Mouse (Mus musculus): ENCODE results near the gene Galnt2. TPM values are rescaled to one million over a fixed set of nuclear protein-coding genes. Genes with fewer than 3 reads are reported as not detected.

Gene Galnt2
- polyA plus RNA-seq, 1 experiment from 2014 or later = 42.8 TPM

- Histone ChIP-seq H3K27me3 (replicated peaks) (peaks cover 65% of the 10 kb centered on the region), H3K4me1 (peaks cover 12% of the 10 kb centered on the region; the same call in 1 of the 2 replicates), H3K9me3 (no peaks in the 10 kb centered on the region), H3K27ac (replicated peaks) (no peak overlapping the region), H3K4me2 (no peak overlapping the region), H3K4me3 (no peak overlapping the region), H3K36me3 (no peaks in the 10 kb centered on the region), H3K9ac (no peak overlapping the region)
- 76% methylated on average over 7 of the region's 7 CpGs for WGBS
- ATAC-seq (ENCODE audit: extremely low read depth, insufficient number of reproducible peaks, low FRiP score, low TSS enrichment) = no peak
These were observed 33.0 kb upstream of the Galnt2 start for GRCm38 (mm10) chr8:124198230-124198629.

- Histone ChIP-seq H3K36me3 (no peaks in the 10 kb centered on the region), H3K9me3 (no peaks in the 10 kb centered on the region), H3K27me3 (replicated peaks) (peaks cover 53% of the 10 kb centered on the region), H3K4me1 (peaks cover 12% of the 10 kb centered on the region; the same call in 1 of the 2 replicates), H3K4me2 (no peak overlapping the region), H3K27ac (replicated peaks) (no peak overlapping the region), H3K9ac (no peak overlapping the region), H3K4me3 (no peak overlapping the region)
- no peak for ATAC-seq (ENCODE audit: extremely low read depth, insufficient number of reproducible peaks, low FRiP score, low TSS enrichment)
- 61% methylated on average over 7 of the region's 7 CpGs for WGBS
These were observed 30.8 kb upstream of the Galnt2 start for GRCm38 (mm10) chr8:124200400-124200799.

- Histone ChIP-seq H3K9me3 (no peaks in the 10 kb centered on the region), H3K9ac (no peak overlapping the region), H3K27ac (replicated peaks) (no peak overlapping the region), H3K36me3 (no peaks in the 10 kb centered on the region), H3K4me2 (no peak overlapping the region), H3K4me3 (no peak overlapping the region), H3K4me1 (0 out of 2 replicates have a peak, but pooled peaks cover 3% of the 10 kb centered on the region), H3K27me3 (replicated peaks) (peaks cover 48% of the 10 kb centered on the region)
- no peak for ATAC-seq (ENCODE audit: extremely low read depth, insufficient number of reproducible peaks, low FRiP score, low TSS enrichment)
- 78% methylated on average over 8 of the region's 8 CpGs for WGBS
These were observed 29.5 kb upstream of the Galnt2 start for GRCm38 (mm10) chr8:124201706-124202105.

- no peaks in the 10 kb centered on the region for H3K4me1 ChIP-seq
- no peak for ATAC-seq (ENCODE audit: extremely low read depth, insufficient number of reproducible peaks, low FRiP score, low TSS enrichment)
- H3K4me2 ChIP-seq = no peak overlapping the region
- peaks cover 37% of the 10 kb centered on the region for H3K27me3 ChIP-seq (replicated peaks)
- no peaks in the 10 kb centered on the region for H3K36me3 ChIP-seq
- H3K9ac ChIP-seq = no peak overlapping the region
- WGBS = 69% methylated on average over 5 of the region's 5 CpGs
- H3K9me3 ChIP-seq = no peaks in the 10 kb centered on the region
- H3K4me3 ChIP-seq = no peak overlapping the region
- no peak overlapping the region for H3K27ac ChIP-seq (replicated peaks)
These were observed 28.3 kb upstream of the Galnt2 start for GRCm38 (mm10) chr8:124202895-124203294.

- H3K4me1 ChIP-seq = no peaks in the 10 kb centered on the region
- no peak overlapping the region for H3K9ac ChIP-seq
- WGBS = 86% methylated on average over 13 of the region's 13 CpGs
- H3K4me2 ChIP-seq = no peak overlapping the region
- H3K27me3 ChIP-seq (replicated peaks) = peaks cover 25% of the 10 kb centered on the region
- no peak overlapping the region for H3K4me3 ChIP-seq
- ATAC-seq (ENCODE audit: extremely low read depth, insufficient number of reproducible peaks, low FRiP score, low TSS enrichment) = no peak
- H3K27ac ChIP-seq (replicated peaks) = no peak overlapping the region
- no peaks in the 10 kb centered on the region for H3K9me3 ChIP-seq
- H3K36me3 ChIP-seq = no peaks in the 10 kb centered on the region
These were observed 27.1 kb upstream of the Galnt2 start for GRCm38 (mm10) chr8:124204001-124204601.

- no peaks in the 10 kb centered on the region for H3K27me3 ChIP-seq (replicated peaks)
- peaks cover 21% of the 10 kb centered on the region for H3K4me1 ChIP-seq
- no peaks in the 10 kb centered on the region for H3K9me3 ChIP-seq
- no peak overlapping the region for H3K4me2 ChIP-seq
- H3K4me3 ChIP-seq = no peak overlapping the region
- no peak for ATAC-seq (ENCODE audit: extremely low read depth, insufficient number of reproducible peaks, low FRiP score, low TSS enrichment)
- no peak overlapping the region for H3K9ac ChIP-seq
- H3K36me3 ChIP-seq = no peaks in the 10 kb centered on the region
- peak overlapping the region; percentile 77 for H3K27ac ChIP-seq (replicated peaks)
- 22% methylated on average over 2 of the region's 2 CpGs for WGBS
These were observed 19.0 kb upstream of the Galnt2 start for GRCm38 (mm10) chr8:124212148-124212547.

GRCm38 (mm10) chr8:124216951-124217350 lies 14.2 kb upstream of the Galnt2 start:
- H3K9me3 ChIP-seq = no peaks in the 10 kb centered on the region
- H3K36me3 ChIP-seq = no peaks in the 10 kb centered on the region
- peaks cover 9% of the 10 kb centered on the region; the same call in 1 of the 2 replicates for H3K27me3 ChIP-seq (replicated peaks)
- peaks cover 14% of the 10 kb centered on the region for H3K4me1 ChIP-seq
- H3K4me2 ChIP-seq = no peak overlapping the region
- no peak overlapping the region for H3K4me3 ChIP-seq
- no peak overlapping the region for H3K9ac ChIP-seq
- no peak overlapping the region for H3K27ac ChIP-seq (replicated peaks)
- ATAC-seq (ENCODE audit: extremely low read depth, insufficient number of reproducible peaks, low FRiP score, low TSS enrichment) = no peak

GRCm38 (mm10) chr8:124229883-124230282 lies 1.3 kb upstream of the Galnt2 start:
- 45% methylated on average over 2 of the region's 2 CpGs for WGBS
- H3K36me3 ChIP-seq = no peaks in the 10 kb centered on the region
- no peak for ATAC-seq (ENCODE audit: extremely low read depth, insufficient number of reproducible peaks, low FRiP score, low TSS enrichment)
- H3K9ac ChIP-seq = peak overlapping the region; percentile 71; the same call in 1 of the 2 replicates
- no peak overlapping the region for H3K4me3 ChIP-seq
- peak overlapping the region; percentile 98 for H3K4me2 ChIP-seq
- H3K4me1 ChIP-seq = peaks cover 43% of the 10 kb centered on the region
- H3K27me3 ChIP-seq (replicated peaks) = no peaks in the 10 kb centered on the region
- H3K27ac ChIP-seq (replicated peaks) = peak overlapping the region; percentile 87
- H3K9me3 ChIP-seq = no peaks in the 10 kb centered on the region

GRCm38 (mm10) chr8:124230496-124231175 lies 555 bp upstream of the Galnt2 start:
- H3K4me1 ChIP-seq = peaks cover 50% of the 10 kb centered on the region
- peak overlapping the region; percentile 92 for H3K4me3 ChIP-seq
- WGBS = 28% methylated on average over 8 of the region's 8 CpGs
- H3K36me3 ChIP-seq = no peaks in the 10 kb centered on the region
- no peaks in the 10 kb centered on the region for H3K27me3 ChIP-seq (replicated peaks)
- H3K4me2 ChIP-seq = peak overlapping the region; percentile 98
- no peak for ATAC-seq (ENCODE audit: extremely low read depth, insufficient number of reproducible peaks, low FRiP score, low TSS enrichment)
- no peaks in the 10 kb centered on the region for H3K9me3 ChIP-seq
- peak overlapping the region; percentile 87 for H3K27ac ChIP-seq (replicated peaks)
- peak overlapping the region; percentile 71 for H3K9ac ChIP-seq

- WGBS = under 1% methylated on average over 81 of the region's 83 CpGs
- Histone ChIP-seq H3K9ac (peak overlapping the region; percentile 96), H3K9me3 (no peaks in the 10 kb centered on the region), H3K36me3 (no peaks in the 10 kb centered on the region), H3K27me3 (replicated peaks) (no peaks in the 10 kb centered on the region), H3K4me1 (peaks cover 56% of the 10 kb centered on the region), H3K4me2 (peak overlapping the region; percentile 98), H3K27ac (replicated peaks) (peak overlapping the region; percentile 77), H3K4me3 (peak overlapping the region; percentile 92)
- peak; percentile 69 for ATAC-seq (ENCODE audit: extremely low read depth, insufficient number of reproducible peaks, low FRiP score, low TSS enrichment)
These were observed 491 bp downstream of the Galnt2 start for GRCm38 (mm10) chr8:124231485-124232279.

GRCm38 (mm10) chr8:124232280-124232600 lies 1.0 kb downstream of the Galnt2 start:
- Histone ChIP-seq H3K4me1 (peaks cover 56% of the 10 kb centered on the region), H3K9ac (peak overlapping the region; percentile 96), H3K9me3 (no peaks in the 10 kb centered on the region), H3K36me3 (no peaks in the 10 kb centered on the region), H3K4me3 (peak overlapping the region; percentile 92), H3K4me2 (peak overlapping the region; percentile 98), H3K27me3 (replicated peaks) (no peaks in the 10 kb centered on the region), H3K27ac (replicated peaks) (no peak overlapping the region)
- no peak for ATAC-seq (ENCODE audit: extremely low read depth, insufficient number of reproducible peaks, low FRiP score, low TSS enrichment)
- WGBS = 8% methylated on average over 18 of the region's 18 CpGs
